Mouse (Mus musculus) midbrain, embryonic 10.5 days (tissue): ENCODE results near the gene Zfyve27. TPM values are rescaled to one million over a fixed set of nuclear protein-coding genes. Genes with fewer than 3 reads are reported as not detected.

Source experiments
- DNase-seq: peaks from one replicate; pipeline ENCODE4 v3.0.0-alpha.2; 2017; ENCODE audit warnings: low spot score
- H3K27ac ChIP-seq: fragments of 300-500 bp; sonication (generic); replicated peaks from 2 replicates; pipeline ENCODE4 v1.5.1; 2016; ENCODE audit warnings: mild to moderate bottlenecking
- H3K27me3 ChIP-seq: fragments of 300-500 bp; sonication (generic); 2 replicates; pipeline ENCODE4 v1.6.1; 2016; ENCODE audit warnings: low read depth, mild to moderate bottlenecking; ENCODE audit not compliant: poor library complexity, severe bottlenecking
- H3K36me3 ChIP-seq: fragments of 300-500 bp; sonication (generic); 2 replicates; pipeline ENCODE4 v1.6.1; 2016; ENCODE audit warnings: mild to moderate bottlenecking, moderate library complexity
- H3K4me1 ChIP-seq: fragments of 300-500 bp; sonication (generic); 2 replicates; pipeline ENCODE4 v1.6.1; 2016
- H3K4me3 ChIP-seq: fragments of 300-500 bp; sonication (generic); 2 replicates; pipeline ENCODE4 v1.5.1; 2016; ENCODE audit warnings: mild to moderate bottlenecking, moderate library complexity
- H3K9me3 ChIP-seq: fragments of 300-500 bp; sonication (generic); replicated peaks from 2 replicates; pipeline ENCODE4 v1.6.1; 2016; ENCODE audit warnings: mild to moderate bottlenecking
- WGBS: fragments of 180-500 bp; shearing (Covaris S2); methylation state at CpG from one replicate; pipeline ENCODE4 v1.1.7; 2016; 5-methylcytosine and 5-hydroxymethylcytosine counted together
- polyA plus RNA-seq: library from polyadenylated mRNA; unstranded; fragments of >200 nt; fragmentation: Nextera tagmentation; extraction: Ambion mirVana; gene quantifications from 2 replicates; pipeline ENCODE4 v1.2.1, GENCODE M21; 2016

Gene Zfyve27
- polyA plus RNA-seq, 1 experiment from 2014 or later, result 29.4 TPM

DNA sequence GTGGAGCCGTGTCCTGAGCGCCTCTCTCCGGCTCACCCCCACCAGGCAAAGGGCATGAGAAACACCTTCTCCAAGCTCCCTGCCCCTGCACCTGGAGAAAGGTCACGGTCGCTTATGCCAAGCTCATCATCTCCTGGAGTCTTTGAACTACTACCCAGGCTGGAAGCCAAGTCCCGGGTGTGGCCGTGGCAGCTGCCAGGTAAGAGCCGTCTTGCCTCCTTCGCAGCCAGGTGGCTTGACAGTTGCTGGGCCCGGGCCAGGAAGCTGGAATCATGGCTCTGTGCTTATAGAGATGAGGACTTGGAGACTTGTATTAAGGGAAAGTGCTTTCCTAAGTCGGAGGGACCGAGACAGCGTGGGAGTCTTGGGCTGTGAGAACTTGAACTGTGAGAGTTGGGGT, 67.2 kb downstream of the Zfyve27 start:
- no peaks in the 10 kb centered on the region for H3K36me3 ChIP-seq
- no peak overlapping the region for H3K27ac ChIP-seq
- H3K4me1 ChIP-seq, result no peaks in the 10 kb centered on the region
- no peak overlapping the region for H3K4me3 ChIP-seq
- no peak for DNase-seq
- H3K9me3 ChIP-seq, result no peaks in the 10 kb centered on the region
- no peaks in the 10 kb centered on the region; the same call in 1 of the 2 replicates for H3K27me3 ChIP-seq
- WGBS, result 90% methylated on average over 13 of the region's 13 CpGs

DNA sequence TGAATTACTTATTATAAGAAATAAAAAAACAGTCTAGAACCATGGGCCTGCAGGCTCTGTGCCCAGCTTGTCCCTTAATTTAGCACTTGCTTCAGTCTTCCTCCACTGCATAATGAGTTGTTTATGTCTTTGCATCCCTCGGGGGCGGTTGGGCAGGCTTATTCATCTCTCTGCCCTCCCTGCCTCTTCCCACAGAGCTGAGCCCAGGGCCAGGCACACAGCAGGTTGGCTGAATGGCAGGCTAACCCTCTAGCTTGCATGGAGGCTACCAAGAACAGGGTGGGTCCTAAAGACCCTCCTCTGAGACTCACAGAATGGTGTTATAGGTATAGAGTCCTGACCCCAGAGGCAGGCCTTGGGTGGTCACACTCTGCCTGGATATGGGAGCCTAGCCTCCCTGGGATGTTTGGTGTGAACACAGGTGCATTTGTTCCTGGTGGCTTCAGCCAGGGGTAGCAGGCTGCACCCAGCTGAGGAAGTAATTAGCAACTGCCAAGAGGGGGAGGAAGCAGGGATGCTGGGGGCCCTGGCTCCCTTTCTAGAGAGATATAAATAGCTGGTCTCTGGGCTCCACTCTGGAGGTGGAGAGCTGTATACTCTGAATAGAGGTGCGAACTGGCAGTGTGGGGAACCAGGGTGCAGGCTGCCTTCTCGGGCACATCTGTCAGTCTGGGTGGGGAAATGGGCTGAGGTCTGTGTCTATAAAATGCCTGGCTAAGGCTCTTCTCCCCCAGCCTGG, 74.0 kb downstream of the Zfyve27 start:
- H3K36me3 ChIP-seq, result no peaks in the 10 kb centered on the region
- peaks cover 10% of the 10 kb centered on the region for H3K4me1 ChIP-seq
- H3K27ac ChIP-seq, result no peak overlapping the region
- H3K9me3 ChIP-seq, result no peaks in the 10 kb centered on the region
- H3K4me3 ChIP-seq, result no peak overlapping the region
- WGBS, result 33% methylated on average over 4 of the region's 4 CpGs
- no peak for DNase-seq
- no peaks in the 10 kb centered on the region for H3K27me3 ChIP-seq

DNA sequence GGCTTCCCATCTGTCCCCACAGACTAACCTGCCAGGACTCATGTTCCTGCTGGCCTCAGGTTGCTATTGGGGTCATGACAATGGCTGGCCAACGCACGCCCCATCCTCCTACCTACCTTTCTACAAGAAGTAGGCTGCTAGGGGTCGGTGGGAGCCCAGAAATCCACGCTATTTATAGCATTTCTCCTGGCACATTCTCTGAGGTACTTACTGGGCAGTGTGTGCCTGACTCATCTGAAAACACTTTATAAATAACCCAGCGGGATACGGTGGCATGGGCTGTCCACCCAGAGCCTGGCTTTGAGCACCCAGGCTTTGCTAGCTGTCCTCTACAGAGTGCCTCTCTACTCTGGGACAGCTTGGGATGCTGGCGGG, 74.6 kb downstream of the Zfyve27 start:
- peaks cover 10% of the 10 kb centered on the region for H3K4me1 ChIP-seq
- H3K27me3 ChIP-seq, result no peaks in the 10 kb centered on the region
- H3K27ac ChIP-seq, result no peak overlapping the region
- DNase-seq, result no peak
- H3K9me3 ChIP-seq, result no peaks in the 10 kb centered on the region
- H3K4me3 ChIP-seq, result no peak overlapping the region
- 75% methylated on average over 7 of the region's 7 CpGs for WGBS
- no peaks in the 10 kb centered on the region for H3K36me3 ChIP-seq

DNA sequence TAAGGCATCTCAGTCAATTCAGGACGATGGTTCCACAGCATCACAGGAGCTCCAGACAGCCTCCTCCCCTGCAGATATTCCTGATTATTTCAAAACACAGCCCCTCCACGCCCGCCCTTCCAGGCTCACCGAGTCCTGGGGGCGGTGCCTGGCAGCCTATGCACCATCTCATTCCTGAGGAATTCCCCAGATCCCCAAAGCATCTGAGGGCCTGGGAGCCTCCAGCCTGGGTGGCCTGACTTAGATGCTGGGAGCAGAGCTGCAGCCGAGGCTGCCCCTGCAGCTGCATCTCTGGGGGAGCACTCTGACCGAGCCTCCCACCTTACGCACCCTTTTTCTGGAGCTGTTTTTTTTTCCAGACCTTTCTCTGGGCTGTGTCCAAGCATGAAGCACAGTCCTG, 77.1 kb downstream of the Zfyve27 start:
- 57% methylated on average over 8 of the region's 8 CpGs for WGBS
- H3K27ac ChIP-seq, result no peak overlapping the region
- H3K36me3 ChIP-seq, result no peaks in the 10 kb centered on the region
- H3K27me3 ChIP-seq, result no peaks in the 10 kb centered on the region
- H3K9me3 ChIP-seq, result no peaks in the 10 kb centered on the region
- H3K4me3 ChIP-seq, result no peak overlapping the region
- DNase-seq, result no peak
- H3K4me1 ChIP-seq, result peaks cover 10% of the 10 kb centered on the region

DNA sequence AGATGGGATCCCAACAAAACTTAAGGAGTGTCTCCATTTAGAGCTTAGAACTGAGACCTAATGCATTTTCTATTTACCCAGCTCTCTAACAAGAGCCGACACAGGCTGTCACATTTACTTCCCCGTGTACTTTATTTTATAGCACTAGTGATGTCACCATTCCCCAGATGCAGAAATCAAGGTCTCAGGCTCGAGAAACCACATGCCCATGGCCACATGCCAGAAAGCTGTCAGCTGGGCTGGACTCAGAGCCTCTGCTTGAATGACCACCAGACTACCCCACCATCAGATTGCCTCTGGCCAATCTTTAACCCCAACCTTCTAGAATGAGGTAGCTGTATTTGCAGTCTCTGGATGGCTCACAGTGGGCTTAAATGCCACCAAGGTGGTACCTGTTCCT, 79.7 kb downstream of the Zfyve27 start:
- H3K27me3 ChIP-seq, result no peaks in the 10 kb centered on the region
- no peak for DNase-seq
- 88% methylated on average over 3 of the region's 3 CpGs for WGBS
- H3K9me3 ChIP-seq, result no peaks in the 10 kb centered on the region
- H3K4me3 ChIP-seq, result no peak overlapping the region
- no peaks in the 10 kb centered on the region for H3K36me3 ChIP-seq
- peaks cover 7% of the 10 kb centered on the region; the same call in 1 of the 2 replicates for H3K4me1 ChIP-seq
- H3K27ac ChIP-seq, result no peak overlapping the region

Other genes with a start within 250 kb of the Zfyve27 start
- gene Exosc1, start 230.5 kb upstream of the Zfyve27 start, polyA plus RNA-seq, result 82.1 and 96.4 TPM in 2 replicates
- 88.4 and 91.6 TPM in 2 replicates for gene Zdhhc16, start 230.5 kb upstream of the Zfyve27 start, polyA plus RNA-seq
- gene Mms19, start 182.8 kb upstream of the Zfyve27 start, polyA plus RNA-seq, result 34.8 and 39.4 TPM in 2 replicates
- gene Ubtd1, start 182.2 kb upstream of the Zfyve27 start, polyA plus RNA-seq, result 9.5 and 10.2 TPM in 2 replicates
- 0.17 and 0.29 TPM in 2 replicates for gene Ankrd2, start 128.0 kb upstream of the Zfyve27 start, polyA plus RNA-seq
- gene Hoga1, start 118.3 kb upstream of the Zfyve27 start, polyA plus RNA-seq, result 1.1 and 1.8 TPM in 2 replicates
- 0.09 TPM in 1 of 2 replicates, not detected in the other for gene 4933411K16Rik, start 111.7 kb upstream of the Zfyve27 start, polyA plus RNA-seq
- 51.9 and 70.7 TPM in 2 replicates for gene Morn4, start 77.6 kb upstream of the Zfyve27 start, polyA plus RNA-seq
- 23.3 and 26.7 TPM in 2 replicates for gene Pi4k2a, start 73.5 kb upstream of the Zfyve27 start, polyA plus RNA-seq
- 15.7 and 17.7 TPM in 2 replicates for gene Avpi1, start 34.9 kb upstream of the Zfyve27 start, polyA plus RNA-seq
- gene Marveld1, start 16.6 kb upstream of the Zfyve27 start, polyA plus RNA-seq, result 3.2 and 3.6 TPM in 2 replicates
- gene Sfrp5, start 38.3 kb downstream of the Zfyve27 start, polyA plus RNA-seq, result 0.06 TPM in 2 replicates
- 1.0 and 2.2 TPM in 2 replicates for gene Golga7b, start 83.6 kb downstream of the Zfyve27 start, polyA plus RNA-seq